Mouse (Mus musculus) heart, embryonic 11.5 days (tissue): ENCODE data around the gene Actr3b. TPM values are rescaled to one million over a fixed set of nuclear protein-coding genes. Genes with fewer than 3 reads are reported as not detected.

Source experiments
- ATAC-seq: fragments of 200-750 bp; cut with Nextera tagmentation; replicated peaks from 2 replicates; pipeline ENCODE4 v1.8.0; 2017; ENCODE audit warnings: moderate library complexity; ENCODE audit not compliant: insufficient number of reproducible peaks, low FRiP score, low TSS enrichment
- H3K27ac ChIP-seq: fragments of 300-500 bp; sonication (generic); 2 replicates; pipeline ENCODE4 v1.5.1; 2014; ENCODE audit warnings: mild to moderate bottlenecking, low read depth, low read length
- H3K27me3 ChIP-seq: fragments of 300-500 bp; sonication (generic); 2 replicates; pipeline ENCODE4 v1.6.1; 2014; ENCODE audit warnings: mild to moderate bottlenecking, low read length, mixed read lengths; ENCODE audit not compliant: control insufficient read depth, insufficient read depth
- H3K36me3 ChIP-seq: fragments of 300-500 bp; sonication (generic); 2 replicates; pipeline ENCODE4 v1.6.1; 2014; ENCODE audit warnings: mild to moderate bottlenecking, low read length, moderate library complexity, mixed read lengths; ENCODE audit not compliant: control insufficient read depth, insufficient read depth
- H3K4me1 ChIP-seq: fragments of 300-500 bp; sonication (generic); 2 replicates; pipeline ENCODE4 v1.6.1; 2014; ENCODE audit warnings: low read length; ENCODE audit not compliant: control insufficient read depth, insufficient read depth
- H3K4me2 ChIP-seq: fragments of 300-500 bp; sonication (generic); 2 replicates; pipeline ENCODE4 v1.6.1; 2014; ENCODE audit warnings: mild to moderate bottlenecking, moderate library complexity
- H3K4me3 ChIP-seq: fragments of 300-500 bp; sonication (generic); 2 replicates; pipeline ENCODE4 v1.5.1; 2014; ENCODE audit warnings: low read depth, low read length
- H3K9ac ChIP-seq: fragments of 300-500 bp; sonication (generic); 2 replicates; pipeline ENCODE4 v1.6.1; 2014; ENCODE audit warnings: mild to moderate bottlenecking, low read depth, low read length, moderate library complexity
- H3K9me3 ChIP-seq: fragments of 300-500 bp; sonication (generic); replicated peaks from 2 replicates; pipeline ENCODE4 v1.6.1; 2016; ENCODE audit warnings: low read length; ENCODE audit not compliant: control insufficient read depth
- WGBS: fragments of 180-500 bp; shearing (Covaris S2); extraction: QIAGEN DNeasy Blood & Tissue Kit; methylation state at CpG from one replicate; pipeline ENCODE4 v1.1.7; 2014; ENCODE audit not compliant: insufficient replicate concordance; 5-methylcytosine and 5-hydroxymethylcytosine counted together
- polyA plus RNA-seq: library from polyadenylated mRNA; unstranded; fragments of >200 nt; fragmentation: Nextera tagmentation; extraction: Ambion mirVana; gene quantifications from 2 replicates; pipeline ENCODE4 v1.2.1, GENCODE M21; 2014

The Actr3b gene
- polyA plus RNA-seq, 1 experiment from 2014 or later = 37.4 TPM

GRCm38 (mm10) chr5:25761850-25762249, 2.1 kb downstream of the Actr3b start:
- 48% methylated on average over 2 of the region's 2 CpGs for WGBS
- Histone ChIP-seq H3K9ac (no peak overlapping the region), H3K27me3 (no peaks in the 10 kb centered on the region), H3K4me2 (peak overlapping the region; percentile 94; the same call in 1 of the 2 replicates), H3K9me3 (no peaks in the 10 kb centered on the region), H3K4me1 (peaks cover 10% of the 10 kb centered on the region), H3K4me3 (no peak overlapping the region), H3K36me3 (no peaks in the 10 kb centered on the region), H3K27ac (no peak overlapping the region)
- ATAC-seq = no peak

- no peaks in the 10 kb centered on the region for H3K27me3 ChIP-seq
- no peak overlapping the region for H3K27ac ChIP-seq
- no peak overlapping the region for H3K9ac ChIP-seq
- no peak for ATAC-seq
- no peaks in the 10 kb centered on the region for H3K36me3 ChIP-seq
- H3K9me3 ChIP-seq = peaks cover 3% of the 10 kb centered on the region; the same call in 1 of the 2 replicates
- peak overlapping the region; percentile 22 for H3K4me3 ChIP-seq
- WGBS = 54% methylated on average over 17 of the region's 17 CpGs
- peak overlapping the region; percentile 47 for H3K4me2 ChIP-seq
- H3K4me1 ChIP-seq = 0 out of 2 replicates have a peak, but pooled peaks cover 5% of the 10 kb centered on the region
Observed at GRCm38 (mm10) chr5:25769006-25769405, 9.2 kb downstream of the Actr3b start.

- no peak overlapping the region for H3K4me3 ChIP-seq
- H3K27me3 ChIP-seq = no peaks in the 10 kb centered on the region
- no peaks in the 10 kb centered on the region for H3K36me3 ChIP-seq
- ATAC-seq = no peak
- WGBS = 49% methylated on average over 2 of the region's 2 CpGs
- no peak overlapping the region for H3K27ac ChIP-seq
- no peak overlapping the region for H3K9ac ChIP-seq
- 0 out of 2 replicates have a peak, but pooled peaks cover 9% of the 10 kb centered on the region for H3K4me1 ChIP-seq
- no peak overlapping the region; the same call in 1 of the 2 replicates for H3K4me2 ChIP-seq
- peaks cover 3% of the 10 kb centered on the region; the same call in 1 of the 2 replicates for H3K9me3 ChIP-seq
Observed at GRCm38 (mm10) chr5:25769406-25769805, 9.6 kb downstream of the Actr3b start.

GRCm38 (mm10) chr5:25772456-25772855, 12.7 kb downstream of the Actr3b start:
- Histone ChIP-seq H3K36me3 (no peaks in the 10 kb centered on the region), H3K4me3 (no peak overlapping the region), H3K4me1 (0 out of 2 replicates have a peak, but pooled peaks cover 10% of the 10 kb centered on the region), H3K27ac (no peak overlapping the region), H3K9ac (no peak overlapping the region), H3K4me2 (no peak overlapping the region), H3K9me3 (peaks cover 3% of the 10 kb centered on the region; the same call in 1 of the 2 replicates), H3K27me3 (no peaks in the 10 kb centered on the region)
- 81% methylated on average over 9 of the region's 9 CpGs for WGBS
- ATAC-seq = no peak

- ATAC-seq = no peak
- Histone ChIP-seq H3K27me3 (no peaks in the 10 kb centered on the region), H3K36me3 (no peaks in the 10 kb centered on the region), H3K4me1 (0 out of 2 replicates have a peak, but pooled peaks cover 10% of the 10 kb centered on the region), H3K4me2 (0 out of 2 replicates have a peak overlapping the region, but pooled peaks have one; percentile 0), H3K27ac (peak overlapping the region; percentile 16; the same call in 1 of the 2 replicates), H3K4me3 (no peak overlapping the region), H3K9ac (no peak overlapping the region), H3K9me3 (peaks cover 3% of the 10 kb centered on the region; the same call in 1 of the 2 replicates)
- 49% methylated on average over 13 of the region's 13 CpGs for WGBS
Observed at GRCm38 (mm10) chr5:25773921-25774790, 14.4 kb downstream of the Actr3b start.

GRCm38 (mm10) chr5:25791570-25791969, 31.8 kb downstream of the Actr3b start:
- H3K4me3 ChIP-seq = no peak overlapping the region
- no peaks in the 10 kb centered on the region for H3K36me3 ChIP-seq
- no peaks in the 10 kb centered on the region for H3K27me3 ChIP-seq
- H3K4me2 ChIP-seq = no peak overlapping the region
- WGBS = 76% methylated on average over 6 of the region's 6 CpGs
- H3K9me3 ChIP-seq = no peaks in the 10 kb centered on the region
- H3K4me1 ChIP-seq = no peaks in the 10 kb centered on the region
- H3K27ac ChIP-seq = no peak overlapping the region
- no peak overlapping the region for H3K9ac ChIP-seq
- no peak for ATAC-seq

- H3K4me3 ChIP-seq = no peak overlapping the region
- no peak for ATAC-seq
- WGBS = 78% methylated on average over 11 of the region's 11 CpGs
- no peaks in the 10 kb centered on the region for H3K4me1 ChIP-seq
- no peak overlapping the region for H3K4me2 ChIP-seq
- no peaks in the 10 kb centered on the region for H3K9me3 ChIP-seq
- H3K9ac ChIP-seq = no peak overlapping the region
- no peaks in the 10 kb centered on the region for H3K27me3 ChIP-seq
- H3K27ac ChIP-seq = no peak overlapping the region
- no peaks in the 10 kb centered on the region for H3K36me3 ChIP-seq
Observed at GRCm38 (mm10) chr5:25797776-25798175, 38.0 kb downstream of the Actr3b start.

DNA sequence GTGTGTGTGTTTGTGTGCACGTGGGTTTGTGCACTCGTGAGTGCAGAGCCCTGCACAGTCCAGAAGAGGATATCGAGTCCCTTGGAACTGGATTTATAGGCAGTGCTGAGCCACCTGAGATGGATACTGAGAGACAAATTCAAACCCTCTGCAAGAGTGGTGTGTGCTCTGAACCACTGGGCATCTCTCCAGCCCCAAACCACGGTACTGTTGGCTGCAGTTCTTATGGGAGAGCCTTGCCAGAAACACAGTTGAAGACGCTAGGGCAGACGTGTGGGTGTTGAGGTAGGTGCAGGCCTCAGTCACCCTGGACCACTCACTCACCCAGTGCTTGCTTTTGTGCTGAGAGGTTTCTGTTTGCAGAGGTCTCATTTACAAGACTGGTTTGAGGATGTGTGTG, 41.1 kb downstream of the Actr3b start:
- H3K4me1 ChIP-seq = no peaks in the 10 kb centered on the region
- no peak overlapping the region for H3K27ac ChIP-seq
- no peaks in the 10 kb centered on the region for H3K9me3 ChIP-seq
- no peaks in the 10 kb centered on the region for H3K36me3 ChIP-seq
- 69% methylated on average over 6 of the region's 6 CpGs for WGBS
- ATAC-seq = no peak
- no peak overlapping the region for H3K4me3 ChIP-seq
- no peak overlapping the region for H3K9ac ChIP-seq
- H3K4me2 ChIP-seq = no peak overlapping the region
- H3K27me3 ChIP-seq = no peaks in the 10 kb centered on the region
